Mouse (Mus musculus) heart, adult 10 weeks (tissue): ENCODE results near the gene Ctxn1. TPM values are rescaled to one million over a fixed set of nuclear protein-coding genes. Genes with fewer than 3 reads are reported as not detected.

Experiments used
- polyA plus RNA-seq: library from polyadenylated mRNA; stranded (reverse); fragments of 350-450 nt; fragmentation: Illumina TruSeq; extraction: RNeasy Lipid Tissue Mini Kit (QIAGEN cat#74804); gene quantifications from one replicate; pipeline ENCODE4 v1.2.3, GENCODE M21; 2014; ENCODE audit warnings: low read depth, low replicate concordance

Ctxn1 gene
- polyA plus RNA-seq: 1.2 TPM

DNA sequence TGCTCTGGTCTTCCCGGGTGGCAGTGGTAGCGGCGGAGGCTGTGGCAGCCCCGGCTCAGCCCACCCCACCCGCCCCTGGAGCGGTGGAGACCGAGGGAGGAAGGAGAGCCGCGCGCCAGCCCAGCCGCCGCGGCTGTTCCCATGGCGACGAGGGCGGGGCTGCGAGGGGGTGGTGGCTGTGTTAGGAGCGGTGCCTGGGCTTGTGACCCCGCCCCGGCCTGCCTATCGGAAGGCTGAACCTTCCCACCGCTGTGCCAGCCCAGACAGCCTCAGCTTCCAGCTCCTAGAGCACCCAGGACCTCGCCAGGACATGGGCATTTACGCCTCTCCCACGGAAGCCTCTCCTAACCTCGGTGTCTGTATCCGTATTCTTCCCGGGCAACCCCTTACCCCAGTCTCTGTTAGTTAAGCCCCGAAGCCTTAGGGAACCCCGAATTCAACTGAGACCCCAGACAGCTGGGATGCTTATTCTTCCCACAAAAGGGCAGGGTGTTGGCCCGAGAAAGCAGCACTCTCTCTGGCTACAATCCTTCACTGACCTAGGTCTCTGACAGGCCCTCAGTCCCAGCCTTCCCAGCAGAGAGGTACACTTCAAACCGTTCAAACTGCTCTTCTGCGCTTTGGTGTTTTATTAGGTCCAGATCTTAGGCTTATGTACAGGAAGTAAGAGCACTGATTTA, at the start of gene Ctxn1:
Gene Ctxn1, minus strand, starts transcription at position 150 of the 680 bp plus-strand sequence.

DNA sequence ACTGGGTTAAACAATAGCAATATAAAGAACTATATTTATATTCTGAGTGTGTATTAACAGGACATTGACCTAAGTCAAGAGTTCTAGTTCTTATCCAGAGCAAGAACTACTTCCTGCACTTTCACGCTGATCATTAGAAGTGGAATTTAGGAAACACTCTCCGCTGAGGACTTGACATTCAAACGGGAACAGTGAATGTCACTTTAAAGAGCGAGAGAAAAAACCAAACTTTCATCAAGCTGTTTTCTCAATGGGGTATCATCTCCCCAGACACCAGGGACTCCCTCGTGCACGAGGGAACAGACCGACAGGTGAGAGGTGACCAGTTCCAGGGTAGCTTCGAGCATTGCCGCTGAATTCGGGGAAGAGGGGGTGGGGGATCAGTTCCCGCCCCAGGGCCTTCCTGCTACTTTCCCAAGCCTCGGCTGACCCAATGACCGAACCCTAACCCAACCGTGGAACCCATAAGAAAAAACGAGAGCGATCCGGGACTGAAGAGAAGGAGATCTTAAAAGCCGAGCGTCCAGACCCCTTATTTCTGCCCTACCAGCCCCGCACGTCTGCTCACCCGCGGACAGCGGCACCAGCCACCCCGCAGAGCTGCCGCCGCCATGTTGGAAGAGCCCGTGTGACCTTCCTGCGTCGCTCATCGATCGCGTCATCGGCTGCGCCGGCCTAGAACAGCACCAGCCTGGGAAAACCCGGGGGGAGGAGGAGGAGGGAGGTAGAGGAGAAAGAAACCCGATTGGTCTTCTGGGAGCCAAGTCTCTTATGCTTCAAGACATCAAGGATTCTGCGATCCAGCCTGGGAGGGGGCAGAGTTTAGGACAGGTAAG, 16.4 kb upstream of the Ctxn1 start, which contains the start of gene Timm44:
Gene Timm44, minus strand, starts transcription at position 639 of the 836 bp plus-strand sequence.

DNA sequence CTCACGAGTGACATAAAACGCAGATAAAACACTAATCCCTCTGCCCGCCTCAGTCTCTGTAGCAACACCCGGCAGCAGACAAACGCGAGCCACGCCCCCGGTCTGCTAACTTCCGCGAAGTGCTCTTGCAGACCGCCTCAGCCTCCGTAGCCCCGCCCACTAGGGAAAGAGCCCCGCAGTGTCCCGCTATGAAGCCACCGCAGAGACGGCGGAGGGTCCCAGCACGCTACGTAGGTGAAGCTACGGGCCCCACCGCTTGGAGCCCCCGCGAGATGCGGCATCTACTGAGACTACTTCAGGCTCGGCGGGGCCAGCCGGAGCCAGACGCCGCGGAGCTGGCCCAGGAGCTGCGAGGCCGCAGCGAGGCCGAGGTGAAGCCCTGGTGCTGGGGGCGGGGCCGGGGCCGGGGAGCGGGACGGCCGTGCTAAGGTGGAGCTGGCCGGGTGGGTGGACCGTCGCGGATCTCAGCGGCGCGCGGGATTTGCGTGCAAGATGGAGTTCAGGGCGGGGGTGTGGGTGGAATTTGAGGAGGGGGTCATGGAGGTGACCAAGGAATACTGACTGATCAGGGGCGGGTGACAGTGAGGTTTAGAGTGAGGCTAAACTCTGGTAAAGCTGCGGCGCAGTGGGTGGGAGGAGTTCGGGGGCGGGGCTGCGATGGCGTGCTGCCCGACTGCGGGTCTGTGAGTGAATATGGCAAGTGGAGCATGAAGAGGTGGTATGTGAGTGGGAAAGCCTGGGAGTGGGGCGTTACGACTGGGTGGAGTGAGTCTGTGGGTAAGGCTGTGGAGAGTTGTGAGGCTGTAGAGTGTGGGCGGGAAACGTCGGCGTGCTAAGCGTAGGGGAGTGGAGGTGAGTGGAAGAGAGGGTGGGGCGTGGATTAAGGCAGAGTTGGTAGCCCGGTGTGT, 5.9 kb downstream of the Ctxn1 start, which contains the start of gene Snapc2:
Gene Snapc2, plus strand, starts transcription at position 147 of the 908 bp plus-strand sequence.

DNA sequence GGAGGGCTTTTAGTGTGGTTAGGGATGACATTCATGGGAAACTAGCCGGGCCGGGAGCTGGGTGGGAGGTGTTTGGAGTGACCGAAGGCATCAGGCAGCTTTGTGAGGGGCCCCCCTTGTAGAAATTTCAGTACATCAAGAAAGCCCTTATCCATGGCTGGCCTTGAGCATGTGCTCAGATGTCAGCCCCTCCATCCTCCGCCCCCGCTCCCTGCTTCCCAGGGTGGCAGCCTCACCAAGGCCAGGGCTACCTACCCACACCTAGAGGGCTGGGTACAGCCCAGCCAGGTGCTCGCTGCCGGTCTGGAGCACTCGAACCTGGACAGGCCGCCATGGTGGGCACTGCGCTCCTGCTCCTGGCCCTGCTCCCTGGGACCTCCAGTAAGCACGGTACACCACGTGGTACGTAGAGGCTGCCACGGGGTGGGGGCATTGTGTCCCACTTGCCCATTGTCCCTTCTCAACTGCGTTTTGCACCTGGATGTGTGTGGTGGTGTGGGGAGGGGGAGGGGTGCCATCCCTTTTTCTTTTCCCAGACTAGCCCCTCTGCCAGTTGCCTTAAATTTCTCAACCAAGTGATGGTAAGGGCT, 11.0 kb downstream of the Ctxn1 start, which contains the start of gene Tgfbr3l:
Gene Tgfbr3l, plus strand, starts transcription at position 264 of the 590 bp plus-strand sequence.

DNA sequence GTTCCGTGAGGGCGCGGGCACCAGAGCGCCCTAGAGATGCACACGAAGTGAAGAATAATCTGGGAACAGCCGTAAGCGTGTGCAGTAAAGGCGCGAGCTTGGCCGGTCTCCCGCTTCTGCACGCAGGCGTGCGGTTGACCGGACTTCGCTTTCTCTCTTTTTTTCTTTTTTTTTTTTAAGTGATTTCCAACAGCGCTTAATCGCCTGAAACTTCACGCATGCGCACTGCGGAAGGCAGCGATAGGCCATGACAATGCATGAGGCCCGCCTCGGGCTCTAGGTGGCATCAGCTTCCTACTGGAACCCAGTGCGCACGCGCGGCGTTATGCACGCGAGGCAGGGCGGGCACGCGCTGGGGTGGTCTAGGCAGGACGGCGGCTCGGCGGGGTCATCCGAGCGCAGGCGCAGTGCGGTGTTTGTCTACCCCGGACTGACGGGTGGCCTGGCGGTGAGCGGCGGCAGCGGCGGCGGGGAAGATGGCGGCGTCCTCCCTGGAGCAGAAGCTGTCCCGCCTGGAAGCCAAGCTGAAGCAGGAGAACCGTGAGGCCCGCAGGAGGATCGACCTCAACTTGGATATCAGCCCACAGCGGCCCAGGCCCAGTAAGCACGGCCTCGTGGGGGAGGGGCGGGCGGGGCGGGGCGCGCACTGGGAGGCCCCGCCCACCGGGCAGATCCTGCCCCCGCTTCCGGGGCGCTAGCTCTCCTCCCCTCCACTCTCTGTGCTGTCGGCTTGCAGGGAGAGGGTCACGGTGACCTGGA, 20.5 kb downstream of the Ctxn1 start, which contains the start of the genes Map2k7 and Gm49320:
Gene Map2k7, plus strand, starts transcription at position 307 of the 759 bp plus-strand sequence.
Gene Gm49320, plus strand, starts transcription at position 432 of the 759 bp plus-strand sequence.

DNA sequence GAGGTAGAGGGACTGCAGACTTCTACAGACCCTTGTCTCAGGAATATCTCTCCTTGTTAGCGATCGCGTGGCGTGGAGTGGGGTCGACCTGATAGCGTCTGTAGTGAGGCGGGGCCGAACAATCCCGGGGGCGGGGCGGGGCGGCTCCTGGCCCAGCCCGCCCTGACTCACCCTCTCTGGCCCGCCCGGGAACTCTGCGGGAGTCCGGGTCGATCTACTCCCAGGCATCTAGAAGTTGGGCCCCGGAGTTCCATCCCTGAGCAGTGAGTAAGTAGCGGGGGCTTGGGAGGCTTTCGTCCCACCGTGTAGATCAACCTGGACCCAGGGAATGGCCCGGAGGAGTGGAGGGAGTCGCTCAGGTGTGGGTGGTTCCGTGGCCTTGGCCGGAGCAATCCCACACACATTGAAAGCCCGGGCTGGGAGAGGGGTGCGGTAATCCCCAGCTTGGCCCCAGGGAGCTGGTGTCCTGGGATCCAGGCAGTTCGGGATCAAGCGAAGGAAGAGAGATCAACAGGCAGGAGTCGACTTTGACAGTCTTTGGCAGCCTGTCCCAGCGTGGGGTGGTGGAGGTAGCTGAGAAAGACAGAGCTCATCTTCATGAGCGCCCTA, 32.2 kb downstream of the Ctxn1 start, which contains the start of gene Lrrc8e:
Gene Lrrc8e, plus strand, starts transcription at position 89 of the 609 bp plus-strand sequence.

DNA sequence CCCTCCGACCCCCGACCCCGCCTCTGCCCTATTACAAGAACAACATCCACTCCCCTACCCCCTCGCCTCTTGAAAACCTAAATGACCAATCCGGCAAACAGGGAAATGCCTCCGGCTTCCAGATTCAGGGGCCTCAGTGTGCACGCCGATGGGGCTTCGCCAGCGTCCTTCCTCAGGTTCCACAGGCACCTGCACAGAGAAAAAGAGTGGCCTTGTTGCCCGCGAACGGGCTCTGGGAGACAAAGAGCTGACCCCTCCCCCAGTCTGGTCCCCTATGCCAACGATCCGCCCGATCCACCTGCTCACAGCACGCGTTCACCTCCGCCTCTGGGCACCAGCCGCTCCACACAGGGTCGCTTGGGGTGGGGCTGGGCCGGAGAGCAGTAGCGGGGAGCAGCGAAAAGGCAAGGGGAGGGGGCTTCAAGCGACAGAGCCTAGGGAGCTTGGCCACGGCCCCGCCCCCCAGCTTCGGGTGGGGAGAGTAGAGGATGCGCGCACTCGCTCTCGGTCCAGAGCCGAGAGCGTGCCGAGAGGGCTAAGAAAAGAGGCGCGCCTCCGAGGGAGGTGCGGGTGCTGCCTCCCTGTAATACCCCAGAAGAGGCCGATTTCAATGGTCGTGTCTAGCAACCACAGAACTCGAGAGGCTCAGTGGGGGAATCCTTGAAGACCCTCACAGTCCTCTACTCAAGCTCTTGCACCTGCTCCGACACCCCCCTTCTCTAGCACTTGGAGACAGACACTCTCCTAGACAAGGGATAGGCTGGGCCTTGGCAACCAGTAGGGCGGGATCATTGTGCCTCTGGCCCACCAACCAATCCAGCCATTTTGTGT, 42.1 kb downstream of the Ctxn1 start, which contains the start of gene Prr36:
Gene Prr36, minus strand, starts transcription at position 669 of the 831 bp plus-strand sequence.

Other genes with a start within 250 kb of the Ctxn1 start
- 2.3 TPM for gene Cd209f, start 153.4 kb downstream of the Ctxn1 start, polyA plus RNA-seq
- gene Cd209g, start 125.2 kb downstream of the Ctxn1 start, polyA plus RNA-seq: 0.42 TPM
- 14.8 TPM for gene Evi5l, start 92.7 kb downstream of the Ctxn1 start, polyA plus RNA-seq
- not detected for gene Prr36, start 41.8 kb downstream of the Ctxn1 start, polyA plus RNA-seq
- not detected for gene Lrrc8e, start 32.4 kb downstream of the Ctxn1 start, polyA plus RNA-seq
- 50.7 TPM for gene Map2k7, start 20.5 kb downstream of the Ctxn1 start, polyA plus RNA-seq
- not detected for gene Gm49320, start 20.4 kb downstream of the Ctxn1 start, polyA plus RNA-seq
- 5.3 TPM for gene Tgfbr3l, start 11.1 kb downstream of the Ctxn1 start, polyA plus RNA-seq
- 22.5 TPM for gene Snapc2, start 6.2 kb downstream of the Ctxn1 start, polyA plus RNA-seq
- gene Timm44, start 16.6 kb upstream of the Ctxn1 start, polyA plus RNA-seq: 116 TPM
- gene Ccl25, start 65.9 kb upstream of the Ctxn1 start, polyA plus RNA-seq: 2.2 TPM
- gene Elavl1, start 66.1 kb upstream of the Ctxn1 start, polyA plus RNA-seq: 34.5 TPM
- gene Cers4, start 233.8 kb upstream of the Ctxn1 start, polyA plus RNA-seq: 44.7 TPM